Mouse (Mus musculus): ENCODE data around the gene Alg9.

DNA sequence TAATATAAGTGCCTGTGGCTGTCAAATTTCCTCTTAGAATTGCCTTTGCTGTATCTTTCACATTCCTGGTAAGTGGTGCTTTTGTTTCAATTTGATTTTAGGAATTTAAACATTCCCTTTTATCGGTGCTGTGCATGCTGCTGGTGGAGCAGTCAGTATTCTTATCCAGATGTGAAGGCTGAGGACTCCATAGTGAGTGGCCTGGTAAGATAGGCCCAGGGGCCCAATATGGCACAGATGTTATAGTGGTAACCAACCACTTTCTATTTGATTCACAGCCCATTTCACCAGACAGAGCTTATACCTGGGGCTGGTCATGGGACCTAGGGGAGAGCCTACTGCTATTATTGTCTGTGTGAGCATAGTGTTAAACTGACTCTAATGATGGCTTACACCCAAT, 41.7 kb downstream of the Alg9 start:
- TF ChIP-seq POLR2A (IDR thresholded peaks at IDR 0.05; ENCODE audit: borderline replicate concordance, control insufficient read depth, low read depth, low read length): no peak
- no peak for TF ChIP-seq CTCF (IDR thresholded peaks at IDR 0.05; ENCODE audit: control insufficient read depth, insufficient read depth, low read length)
